Mouse (Mus musculus) intestine, embryonic 16.5 days (tissue): ENCODE data around the gene Ift81. TPM values are rescaled to one million over a fixed set of nuclear protein-coding genes. Genes with fewer than 3 reads are reported as not detected.

Experiments
- ATAC-seq: fragments of 200-750 bp; cut with Nextera tagmentation; 2 replicates; pipeline ENCODE4 v1.8.0; 2017; ENCODE audit warnings: moderate TSS enrichment, moderate library complexity
- H3K27ac ChIP-seq: fragments of 300-500 bp; sonication (generic); 2 replicates; pipeline ENCODE4 v1.5.1; 2014; ENCODE audit warnings: mild to moderate bottlenecking, low read length
- H3K27me3 ChIP-seq: fragments of 300-500 bp; sonication (generic); replicated peaks from 2 replicates; pipeline ENCODE4 v1.6.1; 2014; ENCODE audit warnings: low read length, control low read depth, mixed read lengths; ENCODE audit not compliant: control insufficient read depth, insufficient read depth
- H3K36me3 ChIP-seq: fragments of 300-500 bp; sonication (generic); 2 replicates; pipeline ENCODE4 v1.6.1; 2014; ENCODE audit warnings: low read length, control low read depth; ENCODE audit not compliant: control insufficient read depth, insufficient read depth
- H3K4me1 ChIP-seq: fragments of 300-500 bp; sonication (generic); 2 replicates; pipeline ENCODE4 v1.6.1; 2014; ENCODE audit warnings: low read length, control low read depth, mixed read lengths; ENCODE audit not compliant: control insufficient read depth, insufficient read depth
- H3K4me2 ChIP-seq: fragments of 300-500 bp; sonication (generic); 2 replicates; pipeline ENCODE4 v1.6.1; 2014; ENCODE audit warnings: low read depth, low read length, control low read depth
- H3K4me3 ChIP-seq: fragments of 300-500 bp; sonication (generic); 2 replicates; pipeline ENCODE4 v1.5.1; 2014; ENCODE audit warnings: mild to moderate bottlenecking, low read length
- H3K9ac ChIP-seq: fragments of 300-500 bp; sonication (generic); 2 replicates; pipeline ENCODE4 v1.6.1; 2014; ENCODE audit warnings: low read depth, low read length
- H3K9me3 ChIP-seq: fragments of 300-500 bp; sonication (generic); 2 replicates; pipeline ENCODE4 v1.6.1; 2016; ENCODE audit warnings: low read length, control low read depth; ENCODE audit not compliant: control insufficient read depth
- WGBS: fragments of 180-500 bp; shearing (Covaris S2); extraction: QIAGEN DNeasy Blood & Tissue Kit; methylation state at CpG from one replicate; pipeline ENCODE4 v1.1.7; 2014; 5-methylcytosine and 5-hydroxymethylcytosine counted together
- polyA plus RNA-seq: library from polyadenylated mRNA; unstranded; fragments of >200 nt; fragmentation: Nextera tagmentation; extraction: Ambion mirVana; gene quantifications from 2 replicates; pipeline ENCODE4 v1.2.1, GENCODE M21; 2015

Ift81 gene
- 18.3 and 24.2 TPM in 2 replicates for polyA plus RNA-seq

DNA sequence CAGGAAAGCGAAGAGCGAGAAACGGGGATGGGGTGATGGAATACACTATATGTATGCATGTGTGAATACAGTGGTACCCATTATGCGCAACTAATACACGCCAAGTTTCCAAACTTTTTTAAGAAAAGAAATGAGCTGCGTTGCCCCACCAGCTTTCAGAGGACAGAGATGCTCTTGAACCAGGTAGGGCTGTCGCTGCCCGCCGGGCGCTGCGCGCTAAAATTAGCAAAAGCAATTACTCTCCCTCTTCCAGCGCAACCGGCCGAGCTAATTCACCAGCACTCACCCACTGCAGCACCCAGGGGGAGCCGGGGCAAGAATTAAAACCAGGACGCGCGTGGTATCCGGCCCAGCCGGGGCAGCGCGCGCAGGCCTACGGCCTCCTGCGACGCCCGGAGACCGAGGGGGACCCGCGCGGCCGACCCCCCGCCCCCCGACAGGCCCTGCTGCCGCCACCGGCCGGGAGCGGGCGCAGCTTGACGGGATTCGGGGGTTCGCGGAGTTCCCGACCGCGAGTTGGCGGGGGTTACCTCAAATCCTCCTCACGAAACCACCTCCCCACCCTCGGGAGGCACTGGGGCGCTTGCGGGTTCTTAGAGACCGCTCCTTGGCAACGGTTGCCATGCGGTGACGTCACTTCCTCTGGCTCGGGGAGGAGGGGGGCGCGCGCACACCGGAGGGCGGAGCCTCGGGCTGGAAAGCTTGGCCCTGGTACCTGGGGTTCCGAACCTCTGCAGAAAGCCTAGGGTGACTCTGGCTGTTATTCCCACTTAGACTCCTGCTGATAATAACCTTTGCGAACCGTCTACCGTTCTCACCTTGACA, at the start of gene Ift81:
Gene Ift81 (minus strand): TSS at position 611 of the 825 bp plus-strand sequence.
- H3K9me3 ChIP-seq: no peaks in the 10 kb centered on the region
- ATAC-seq: peak; percentile 95
- peak within 1 kb of the TSS; percentile 74 for H3K4me3 ChIP-seq
- H3K27me3 ChIP-seq: no peaks in the 10 kb centered on the region
- 2% methylated on average over 67 of the region's 67 CpGs for WGBS
- peak within 1 kb of the TSS; percentile 77 for H3K4me2 ChIP-seq
- H3K27ac ChIP-seq: peak within 1 kb of the TSS; percentile 65
- 0 out of 2 replicates have a peak, but pooled peaks cover 2% of the 10 kb centered on the region for H3K4me1 ChIP-seq
- no peaks in the 10 kb centered on the region for H3K36me3 ChIP-seq
- H3K9ac ChIP-seq: peak within 1 kb of the TSS; percentile 83

- peak; percentile 71 for ATAC-seq
- Histone ChIP-seq H3K4me2 (no peak overlapping the region), H3K36me3 (no peaks in the 10 kb centered on the region), H3K27me3 (no peaks in the 10 kb centered on the region), H3K4me3 (no peak overlapping the region), H3K4me1 (no peaks in the 10 kb centered on the region), H3K9me3 (no peaks in the 10 kb centered on the region), H3K27ac (no peak overlapping the region), H3K9ac (no peak overlapping the region)
- 87% methylated on average over 6 of the region's 6 CpGs for WGBS
These were observed 48.2 kb upstream of the Ift81 start for GRCm38 (mm10) chr5:122662501-122662900.

DNA sequence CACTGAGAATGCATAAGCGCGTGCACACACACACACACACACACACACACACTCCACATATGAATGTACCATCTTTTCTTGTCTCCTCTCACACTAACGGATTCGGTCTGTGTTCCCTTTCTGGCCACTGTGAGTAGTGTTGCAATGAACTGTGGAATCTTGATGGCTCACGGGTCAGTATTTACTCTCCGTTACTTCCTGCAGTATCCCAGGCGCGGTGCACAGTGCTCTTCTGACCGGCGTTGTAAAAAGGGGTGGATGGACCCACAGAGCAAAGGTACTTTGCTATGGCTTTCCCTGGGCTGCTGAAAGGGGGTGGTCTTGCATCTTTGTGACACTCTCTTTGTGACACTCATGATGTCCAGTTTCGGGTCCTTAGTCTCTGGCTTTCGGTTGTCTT, 42.5 kb upstream of the Ift81 start:
- peak; percentile 69 for ATAC-seq
- Histone ChIP-seq H3K4me2 (no peak overlapping the region), H3K4me3 (no peak overlapping the region), H3K4me1 (peaks cover 9% of the 10 kb centered on the region; the same call in 1 of the 2 replicates), H3K27ac (no peak overlapping the region), H3K27me3 (no peaks in the 10 kb centered on the region), H3K9ac (no peak overlapping the region), H3K36me3 (no peaks in the 10 kb centered on the region), H3K9me3 (no peaks in the 10 kb centered on the region)
- WGBS: 66% methylated on average over 12 of the region's 12 CpGs

GRCm38 (mm10) chr5:122654268-122654573, 39.9 kb upstream of the Ift81 start:
- H3K27me3 ChIP-seq: no peaks in the 10 kb centered on the region
- no peaks in the 10 kb centered on the region for H3K9me3 ChIP-seq
- 49% methylated on average over 5 of the region's 5 CpGs for WGBS
- no peak overlapping the region for H3K4me3 ChIP-seq
- H3K36me3 ChIP-seq: no peaks in the 10 kb centered on the region
- H3K9ac ChIP-seq: no peak overlapping the region; the same call in 1 of the 2 replicates
- no peak overlapping the region for H3K4me2 ChIP-seq
- ATAC-seq: no peak
- H3K4me1 ChIP-seq: peaks cover 9% of the 10 kb centered on the region; the same call in 1 of the 2 replicates
- no peak overlapping the region; the same call in 1 of the 2 replicates for H3K27ac ChIP-seq

GRCm38 (mm10) chr5:122653446-122654267, 39.3 kb upstream of the Ift81 start:
- Histone ChIP-seq H3K9me3 (no peaks in the 10 kb centered on the region), H3K36me3 (no peaks in the 10 kb centered on the region), H3K9ac (no peak overlapping the region), H3K27ac (no peak overlapping the region), H3K4me1 (peaks cover 9% of the 10 kb centered on the region; the same call in 1 of the 2 replicates), H3K4me2 (no peak overlapping the region), H3K27me3 (no peaks in the 10 kb centered on the region), H3K4me3 (no peak overlapping the region)
- WGBS: 54% methylated on average over 15 of the region's 15 CpGs
- ATAC-seq: no peak

DNA sequence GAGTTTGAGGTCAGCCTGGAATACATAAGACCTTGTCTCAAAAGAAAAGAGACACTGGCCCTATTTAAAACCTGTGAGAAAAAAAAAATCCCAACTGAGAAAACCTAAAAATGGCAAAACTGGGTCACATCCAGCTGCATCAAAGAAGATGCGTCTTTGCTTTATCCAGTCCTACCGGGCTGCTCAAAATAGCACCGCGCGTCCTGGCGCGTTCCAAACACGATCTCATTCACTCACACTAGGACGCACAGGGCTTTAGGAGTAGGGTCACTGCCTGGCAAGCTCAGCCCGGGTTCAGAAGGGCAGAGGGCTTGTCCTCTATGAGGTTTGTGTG, 38.8 kb upstream of the Ift81 start:
- WGBS: 68% methylated on average over 10 of the region's 10 CpGs
- no peak for ATAC-seq
- no peak overlapping the region for H3K4me2 ChIP-seq
- no peak overlapping the region for H3K27ac ChIP-seq
- no peak overlapping the region for H3K4me3 ChIP-seq
- no peak overlapping the region for H3K9ac ChIP-seq
- H3K4me1 ChIP-seq: peaks cover 9% of the 10 kb centered on the region; the same call in 1 of the 2 replicates
- H3K9me3 ChIP-seq: no peaks in the 10 kb centered on the region
- H3K36me3 ChIP-seq: no peaks in the 10 kb centered on the region
- no peaks in the 10 kb centered on the region for H3K27me3 ChIP-seq

DNA sequence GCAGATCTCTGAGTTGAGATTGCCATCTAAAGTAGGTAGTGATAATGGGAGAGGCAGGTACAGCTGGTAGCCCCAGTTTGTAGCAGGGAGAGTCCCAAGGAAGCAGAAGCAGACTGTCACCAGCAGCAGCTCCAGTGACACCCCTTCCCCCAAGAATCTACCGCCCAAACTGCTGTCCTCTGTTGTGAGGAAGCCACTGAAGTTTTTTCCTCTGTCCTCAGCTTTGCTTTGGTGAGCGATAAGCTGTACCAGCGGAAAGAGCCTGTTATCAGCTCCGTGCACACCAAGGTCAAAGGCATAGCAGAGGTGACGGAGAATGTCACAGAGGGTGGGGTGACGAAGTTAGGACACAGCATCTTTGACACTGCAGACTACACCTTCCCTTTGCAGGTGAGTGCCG, 38.2 kb upstream of the Ift81 start:
- Histone ChIP-seq H3K36me3 (no peaks in the 10 kb centered on the region), H3K4me1 (peaks cover 9% of the 10 kb centered on the region; the same call in 1 of the 2 replicates), H3K4me3 (no peak overlapping the region), H3K27ac (no peak overlapping the region), H3K27me3 (no peaks in the 10 kb centered on the region), H3K4me2 (no peak overlapping the region), H3K9ac (no peak overlapping the region), H3K9me3 (no peaks in the 10 kb centered on the region)
- WGBS: 55% methylated on average over 7 of the region's 7 CpGs
- ATAC-seq: peak; percentile 56; the same call in 1 of the 2 replicates

DNA sequence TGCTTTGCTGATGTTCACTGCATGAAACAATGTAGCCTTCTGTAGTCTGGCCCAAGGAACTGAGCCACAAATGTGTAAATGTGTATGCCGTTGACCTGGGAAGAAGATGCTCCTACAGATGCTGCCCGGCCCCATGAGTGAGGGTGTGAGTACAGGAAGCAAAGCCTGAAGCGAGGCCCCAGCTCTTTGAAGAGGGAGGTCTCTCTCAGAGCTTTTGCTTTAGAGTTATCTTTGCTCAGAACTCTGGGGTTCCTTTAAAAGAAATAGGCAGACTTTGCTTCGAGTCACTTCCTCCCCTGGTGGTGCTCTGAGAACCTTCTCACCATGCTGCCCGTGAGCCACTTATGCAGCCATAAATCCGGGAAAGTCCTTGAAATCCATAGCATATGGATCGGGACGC, 35.8 kb upstream of the Ift81 start:
- Histone ChIP-seq H3K4me3 (no peak overlapping the region), H3K36me3 (no peaks in the 10 kb centered on the region), H3K27me3 (no peaks in the 10 kb centered on the region), H3K4me1 (peaks cover 10% of the 10 kb centered on the region; the same call in 1 of the 2 replicates), H3K9me3 (no peaks in the 10 kb centered on the region), H3K9ac (no peak overlapping the region), H3K4me2 (no peak overlapping the region), H3K27ac (no peak overlapping the region)
- ATAC-seq: no peak
- WGBS: 88% methylated on average over 8 of the region's 8 CpGs

- WGBS: 79% methylated on average over 8 of the region's 8 CpGs
- peaks cover 10% of the 10 kb centered on the region; the same call in 1 of the 2 replicates for H3K4me1 ChIP-seq
- no peak overlapping the region for H3K27ac ChIP-seq
- H3K4me2 ChIP-seq: no peak overlapping the region
- no peak overlapping the region for H3K9ac ChIP-seq
- H3K27me3 ChIP-seq: no peaks in the 10 kb centered on the region
- no peak for ATAC-seq
- no peak overlapping the region for H3K4me3 ChIP-seq
- H3K9me3 ChIP-seq: no peaks in the 10 kb centered on the region
- H3K36me3 ChIP-seq: no peaks in the 10 kb centered on the region
These were observed 34.9 kb upstream of the Ift81 start for GRCm38 (mm10) chr5:122649264-122649663.
